In genomic region chr16:94569229-94570176, GRCm38 (mm10) we compare ENCODE assay signal across 8 mouse cellular contexts. TPM values are rescaled to one million over a fixed set of nuclear protein-coding genes. Genes with fewer than 3 reads are reported as not detected.
A peak's percentile ranks its signal among the peaks of the same experiment; 100 is the strongest.
DNase-seq lines count a peak whose midpoint lies in the region; ATAC-seq and TF ChIP-seq lines count a peak whose summit lies in the region.

Dyrk1a (plus strand) TSS chr16:94570010.

- intact Hi-C loops in heart, postnatal 25 days (cut with DNase I), result loop anchor here (1.0 to 10.0 kb wide), 4 partner anchors 42 to 257 kb away; partner anchors contain the start of genes Hlcs, Pigp and Ttc3

- TF ChIP-seq POLR2A in lung, adult 2 months (IDR thresholded peaks at IDR 0.05; ENCODE audit: borderline replicate concordance, extremely low read depth, low read depth, low read length), result no peak

- TF ChIP-seq CTCF in lung, adult 2 months (IDR thresholded peaks at IDR 0.05; ENCODE audit: insufficient read depth, low read length), result no peak

- no peaks in the 10 kb centered on the region for H3K9me3 ChIP-seq in forebrain, embryonic 15.5 days

- H3K4me2 ChIP-seq in forebrain, embryonic 15.5 days (replicated peaks), result peak within 1 kb of the TSS; percentile 55

- no peaks in the 10 kb centered on the region for H3K36me3 ChIP-seq in forebrain, embryonic 15.5 days

- H3K4me1 ChIP-seq in forebrain, embryonic 15.5 days, result peaks cover 31% of the 10 kb centered on the region
- H3K4me1 ChIP-seq in lung, adult 2 months (ENCODE audit: control insufficient read depth, insufficient read depth, low read length), result peaks cover 11% of the 10 kb centered on the region

- H3K4me3 ChIP-seq in forebrain, embryonic 15.5 days, result peak within 1 kb of the TSS; percentile 89
- H3K4me3 ChIP-seq in lung, adult 2 months (replicated peaks; ENCODE audit: extremely low read depth, low read depth, low read length), result peak within 1 kb of the TSS; percentile 94

- peak within 1 kb of the TSS; percentile 95 for H3K9ac ChIP-seq in forebrain, embryonic 15.5 days (replicated peaks)

- ATAC-seq in forebrain, embryonic 15.5 days (replicated peaks), result peak; percentile 91
- ATAC-seq in neutrophil, adult 5-6 weeks (ENCODE audit: extremely low read depth, insufficient number of reproducible peaks, low FRiP score, poor library complexity, severe bottlenecking), result peak; percentile 90

- H3K27ac ChIP-seq in forebrain, embryonic 15.5 days (replicated peaks), result peak within 1 kb of the TSS; percentile 100

- H3K27me3 ChIP-seq in forebrain, embryonic 15.5 days, result no peaks in the 10 kb centered on the region

- WGBS in forebrain, embryonic 15.5 days, result under 1% methylated on average over 111 of the region's 133 CpGs
- 1% methylated on average over 127 of the region's 133 CpGs for WGBS in lung, adult 2 months

- DNase-seq in ES-CJ7 (ENCODE audit: low read depth, low spot score), result peak; percentile 98
- peak; percentile 99 for DNase-seq in cerebellum, adult 11-12 months
- DNase-seq in heart, postnatal 25 days (ENCODE audit: low spot score), result peak; percentile 98
- peak; percentile 97 to 98 for DNase-seq in layer of hippocampus, adult 18-20 months (ENCODE audit: low spot score in 2 of 2)
- peak; percentile 98 for DNase-seq in lung, adult 2 months
- peak; percentile 99 for DNase-seq in thymus, adult 18-20 months

RNA-seq across cellular contexts. Expression of gene Dyrk1a, which starts in this region (rescaled TPM):
- polyA plus RNA-seq in forebrain, embryonic 15.5 days (2015; fragmentation: Nextera tagmentation; extraction: Ambion mirVana), result 12.3 and 12.8 TPM in 2 replicates
- 10 to 100 TPM; 71.4 to 71.9 TPM for total RNA-seq in heart, postnatal 25 days (2021)
- total RNA-seq in layer of hippocampus, adult 18-20 months (2021), result 10 to 100 TPM; 86.6 to 93.2 TPM
- polyA plus RNA-seq in lung, adult 2 months (2012; rRNA removed), result 26.1 and 32.4 TPM in 2 replicates
- 113 and 124 TPM in 2 replicates for total RNA-seq in neutrophil, adult 5-6 weeks (2017)

Comparison
In these comparisons a context has a peak if more than half of its experiments do, and no peak if none do; other contexts are left out.
1. Peak in every context shown above with its lines: DNase-seq, ATAC-seq, H3K4me3 ChIP-seq and H3K27ac ChIP-seq.